Mouse (Mus musculus) C2C12 (cell line): Measurements from ENCODE around the gene Nfic.
A peak's percentile ranks its signal among the peaks of the same experiment; 100 is the strongest.

Experiments used
- CEBPB ChIP-seq: IDR thresholded peaks from one replicate; pipeline ENCODE4 v1.6.1; 2011; ENCODE audit warnings: low read depth, mild to moderate bottlenecking, control low read depth, moderate library complexity
- CTCF ChIP-seq: IDR thresholded peaks from one replicate; pipeline ENCODE4 v1.5.1; 2011; ENCODE audit not compliant: control insufficient read depth, insufficient read depth, insufficient read length
- MAX ChIP-seq: IDR thresholded peaks from one replicate; pipeline ENCODE4 v1.6.1; 2011; ENCODE audit warnings: mild to moderate bottlenecking, control low read depth
- MYOD1 ChIP-seq: IDR thresholded peaks from one replicate; pipeline ENCODE4 v1.6.1; 2011; ENCODE audit warnings: low read depth; ENCODE audit not compliant: control insufficient read depth, insufficient read length
- MYOG ChIP-seq: IDR thresholded peaks from one replicate; pipeline ENCODE4 v1.6.1; 2011; ENCODE audit not compliant: control insufficient read depth, insufficient read length; ENCODE audit errors: extremely low read depth
- USF1 ChIP-seq: IDR thresholded peaks from one replicate; pipeline ENCODE4 v1.6.1; 2011; ENCODE audit warnings: low read depth, mild to moderate bottlenecking, control low read depth, moderate library complexity

DNA sequence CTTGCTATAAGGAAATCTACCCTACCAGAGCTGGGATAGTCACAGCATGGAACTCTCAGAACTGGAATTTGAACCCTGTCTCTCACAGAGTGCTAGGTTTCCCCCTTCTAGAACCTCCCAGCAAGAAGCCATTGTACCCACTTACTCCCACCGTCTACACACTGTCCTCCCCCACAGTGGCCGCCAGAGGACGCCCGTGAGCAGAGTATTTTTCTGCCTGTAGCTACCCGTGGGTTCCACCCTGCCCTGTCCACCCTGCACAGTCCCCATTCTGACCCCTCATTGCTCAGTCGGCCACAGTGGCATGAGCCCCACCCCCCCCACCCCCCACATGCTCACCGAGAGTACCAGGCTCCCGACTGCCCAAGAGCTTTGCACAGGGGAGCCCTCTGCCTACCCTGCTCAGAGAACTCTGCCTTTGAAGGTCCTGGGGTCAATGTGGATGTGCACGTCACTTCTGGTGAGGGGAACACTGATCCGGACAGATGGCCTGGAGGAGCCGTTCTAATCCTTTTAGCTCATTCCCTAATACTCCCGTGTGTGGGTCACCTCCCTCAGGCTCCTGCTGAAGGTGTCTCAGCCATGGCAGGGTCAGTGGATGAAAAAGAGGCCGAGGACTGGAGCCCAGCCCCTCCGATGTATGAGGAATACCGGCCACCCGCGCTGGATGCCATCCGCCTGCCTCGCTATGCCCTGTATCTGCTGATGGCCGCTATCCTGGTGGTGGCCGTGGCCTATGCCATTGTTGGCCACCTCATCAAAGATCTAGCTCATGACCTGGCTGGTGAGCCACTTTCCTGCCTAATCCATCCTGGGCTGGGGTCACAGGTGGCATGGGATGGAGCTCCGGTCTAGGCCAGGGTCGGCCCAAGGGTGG, 65.4 kb downstream of the Nfic start:
- no peak for TF ChIP-seq USF1
- peak; percentile 95 for TF ChIP-seq CTCF
- no peak for TF ChIP-seq MYOG
- TF ChIP-seq MYOD1: no peak
- no peak for TF ChIP-seq MAX
- no peak for TF ChIP-seq CEBPB
